Mouse (Mus musculus) retina, postnatal 1 day (tissue): ENCODE results near the gene Sag.
"Not testable (repeated sequence)": the region's sequence is repeated elsewhere in the genome, so short reads cannot be mapped to it uniquely, and the experiment has no call there.

Source experiments
- DNase-seq: peaks from one replicate; pipeline ENCODE4 v3.0.0-alpha.2; 2012

The Sag gene

DNA sequence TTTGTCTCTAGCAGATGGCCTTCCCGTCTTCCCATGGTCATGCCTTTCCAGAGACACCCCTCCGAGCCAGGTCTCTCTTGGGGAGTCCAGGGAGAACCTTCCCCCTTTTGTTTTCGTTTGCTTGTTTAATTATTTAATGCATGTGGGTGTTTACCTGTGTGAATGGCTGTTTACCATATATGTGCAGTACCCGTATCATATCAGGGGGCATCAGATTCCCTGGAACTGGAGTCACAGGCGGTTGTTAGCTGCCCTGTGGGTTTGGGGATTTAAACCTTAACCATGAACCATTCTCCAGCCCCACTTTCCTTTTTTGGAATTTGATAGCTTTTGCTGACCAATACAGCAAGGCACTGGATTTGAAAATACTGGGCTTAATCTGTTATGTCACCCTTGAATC lies 21.8 kb downstream of the Sag start:
- DNase-seq, result no peak

- no peak for DNase-seq
Observed at GRCm38 (mm10) chr1:87825991-87826390, 22.5 kb downstream of the Sag start.

- DNase-seq, result no peak
Observed at GRCm38 (mm10) chr1:87826474-87826873, 23.0 kb downstream of the Sag start.

DNA sequence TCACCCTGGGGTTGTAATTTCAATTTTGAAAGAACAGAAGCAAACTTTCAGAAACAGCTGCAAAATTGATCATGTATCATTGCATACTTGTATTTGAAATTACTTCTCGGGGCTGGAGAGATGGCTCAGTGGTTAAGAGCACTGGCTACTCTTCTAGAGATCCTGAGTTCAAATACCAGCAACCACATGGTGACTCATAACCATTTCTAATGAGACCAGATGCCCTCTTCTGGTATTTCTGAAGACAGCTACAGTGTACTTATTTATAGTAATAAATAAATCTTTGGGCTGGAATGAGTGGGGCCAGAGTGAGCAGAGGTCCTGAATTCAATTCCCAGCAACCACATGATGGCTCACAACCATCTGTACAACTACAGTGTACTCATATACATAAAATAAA lies 24.0 kb downstream of the Sag start:
- not testable (repeated sequence) for DNase-seq

- no peak for DNase-seq
Observed at GRCm38 (mm10) chr1:87828185-87828584, 24.7 kb downstream of the Sag start.

GRCm38 (mm10) chr1:87828926-87829580 lies 25.6 kb downstream of the Sag start:
- no peak for DNase-seq

DNA sequence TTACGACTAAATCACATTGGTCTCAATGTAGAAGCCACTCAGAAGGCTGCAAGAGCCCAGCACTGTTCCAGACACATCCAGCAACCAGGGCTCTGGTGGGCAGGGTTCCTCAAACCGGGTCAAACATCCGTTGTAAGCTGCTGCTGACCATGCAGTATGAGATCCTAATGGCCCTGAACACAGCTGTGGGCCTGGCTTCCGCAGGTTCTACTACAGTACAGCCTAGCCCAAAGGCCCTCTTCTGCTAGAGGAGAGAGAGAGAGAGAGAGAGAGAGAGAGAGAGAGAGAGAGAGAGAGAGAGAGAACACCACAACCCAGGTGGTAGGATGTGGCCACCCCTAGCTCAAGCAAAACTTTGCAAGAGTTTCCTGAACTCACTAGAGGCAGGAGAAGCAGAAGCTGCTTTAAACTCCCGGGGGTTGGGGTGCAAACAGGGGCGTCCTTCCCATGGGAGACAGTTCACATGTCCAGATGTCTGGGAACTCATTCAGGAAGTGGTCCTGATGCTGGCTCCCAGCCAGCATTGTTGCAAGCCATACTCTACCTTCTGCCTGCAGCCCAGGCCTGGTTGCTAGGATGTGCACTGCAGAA lies 26.2 kb downstream of the Sag start:
- peak; percentile 27 for DNase-seq

- DNase-seq, result peak; percentile 29
Observed at GRCm38 (mm10) chr1:87836453-87836852, 33.0 kb downstream of the Sag start.

DNA sequence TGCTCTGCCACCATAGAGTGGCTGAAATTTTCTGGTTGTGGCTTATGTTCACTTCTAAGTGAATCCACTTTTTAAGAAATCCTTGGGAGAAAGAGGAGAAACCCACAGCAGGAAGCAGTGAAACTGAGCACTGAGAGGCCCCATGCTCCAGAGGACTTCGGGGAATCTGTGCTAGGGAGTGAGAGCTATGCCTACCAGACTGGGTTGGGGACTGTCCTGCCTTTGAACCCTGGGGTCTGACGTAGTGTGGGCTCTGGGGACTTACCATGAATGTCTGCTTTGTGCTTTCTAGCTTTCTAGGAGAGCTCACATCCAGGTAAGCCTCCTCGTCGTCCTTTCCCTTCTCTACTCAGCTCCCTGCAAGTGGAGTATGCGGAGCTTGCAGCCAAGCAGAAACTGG lies 33.5 kb downstream of the Sag start:
- no peak for DNase-seq

GRCm38 (mm10) chr1:87840411-87841208 lies 37.1 kb downstream of the Sag start:
- DNase-seq, result no peak

GRCm38 (mm10) chr1:87846801-87847474 lies 43.5 kb downstream of the Sag start:
- no peak for DNase-seq

- no peak for DNase-seq
Observed at GRCm38 (mm10) chr1:87847475-87848168, 44.1 kb downstream of the Sag start.

GRCm38 (mm10) chr1:87848237-87848996 lies 44.9 kb downstream of the Sag start:
- no peak for DNase-seq

- DNase-seq, result no peak
Observed at GRCm38 (mm10) chr1:87849278-87849677, 45.8 kb downstream of the Sag start.

DNA sequence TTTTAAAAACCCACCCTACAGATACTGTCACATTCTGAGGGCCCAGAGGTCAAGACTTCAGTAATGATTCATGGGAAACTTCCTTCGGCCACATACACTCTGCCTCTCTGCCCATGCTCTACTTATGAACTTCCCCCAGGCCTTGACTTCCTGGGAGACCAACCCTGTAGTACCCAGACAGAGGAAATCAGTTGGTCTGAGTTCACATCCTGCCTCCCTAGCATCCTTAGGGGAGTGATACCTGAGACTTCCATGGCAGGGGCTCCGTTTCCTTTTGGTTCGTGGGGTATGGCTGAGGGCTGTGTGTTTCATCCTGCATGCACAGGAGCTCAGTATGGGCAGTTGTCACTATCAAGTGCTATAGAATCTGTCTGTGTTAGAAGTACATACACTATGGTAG lies 47.9 kb downstream of the Sag start:
- no peak for DNase-seq

- no peak for DNase-seq
Observed at GRCm38 (mm10) chr1:87852081-87852790, 48.8 kb downstream of the Sag start.

DNA sequence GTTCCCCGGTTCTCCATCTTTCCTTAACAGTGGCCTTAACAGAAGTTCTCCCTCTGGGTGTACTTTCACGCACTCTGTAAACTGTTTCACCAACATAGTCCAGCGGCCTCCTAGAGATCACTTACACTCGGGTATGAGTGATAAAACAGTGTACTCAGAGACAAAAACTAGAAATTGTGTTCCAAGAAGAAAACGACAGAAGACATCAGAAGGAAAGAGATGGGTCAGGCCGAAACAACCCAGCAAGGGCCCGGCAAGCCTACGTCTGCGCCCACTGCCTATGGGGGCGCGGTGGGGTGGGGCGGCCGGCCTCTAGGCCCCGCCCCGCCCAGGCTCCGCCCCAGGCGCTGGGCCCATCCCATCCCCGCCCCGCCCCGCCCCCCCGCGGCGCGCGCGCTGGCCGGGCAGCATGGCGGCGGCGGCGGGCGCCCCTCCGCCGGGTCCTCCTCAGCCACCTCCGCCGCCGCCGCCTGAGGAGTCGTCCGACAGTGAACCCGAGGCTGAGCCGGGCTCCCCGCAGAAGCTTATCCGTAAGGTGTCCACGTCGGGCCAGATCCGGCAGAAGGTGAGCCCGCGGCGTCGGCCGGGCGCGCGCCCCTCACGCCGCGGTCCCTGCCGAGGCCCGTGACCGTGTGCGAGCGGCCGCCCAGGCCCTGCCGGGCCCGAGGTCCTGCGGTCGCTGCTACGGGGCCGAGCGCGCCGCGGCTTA lies 49.6 kb downstream of the Sag start, which contains the start of gene Dgkd:
TSS of gene Dgkd (plus strand) at position 396 of the 709 bp plus-strand sequence.
- DNase-seq, result peak; percentile 88

DNA sequence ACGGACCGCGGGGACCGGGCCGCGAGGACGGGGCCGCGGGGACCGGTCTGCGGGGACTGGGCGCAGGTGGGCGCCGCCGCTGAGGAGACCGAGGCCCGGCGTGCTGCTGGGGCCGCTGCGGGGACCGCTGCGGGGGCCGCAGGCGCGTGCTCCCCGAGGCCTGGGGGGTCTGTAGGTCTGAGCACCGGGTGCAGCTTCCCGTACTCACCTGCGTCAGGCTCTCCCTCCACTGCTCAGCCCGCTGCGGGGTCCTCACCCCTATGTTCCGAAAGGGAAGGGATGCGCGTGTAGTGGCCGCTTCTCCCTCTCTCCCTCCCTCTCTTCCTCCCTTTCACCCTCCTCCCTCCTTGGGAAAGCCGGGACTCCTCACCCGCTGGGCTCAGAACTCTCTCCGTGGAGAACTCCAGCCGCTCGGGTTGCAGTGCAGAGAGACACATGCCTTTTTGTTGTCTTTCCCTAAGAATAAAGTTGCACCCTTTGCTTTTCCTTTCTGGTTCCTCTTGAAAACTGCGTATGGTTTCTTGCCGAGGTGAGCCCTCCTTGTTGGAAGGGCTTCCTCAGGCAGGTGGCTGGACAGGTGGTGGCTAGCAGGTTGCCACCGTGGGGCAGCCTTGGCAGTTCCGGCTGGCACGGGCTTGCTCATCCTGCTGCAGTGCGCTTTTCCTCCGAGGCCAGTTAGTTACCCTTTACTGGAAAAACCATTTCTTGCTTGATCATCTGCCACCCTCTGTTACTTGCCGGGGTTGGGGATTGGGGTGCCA lies 50.3 kb downstream of the Sag start:
- peak; percentile 68 for DNase-seq

- no peak for DNase-seq
Observed at GRCm38 (mm10) chr1:87854411-87854810, 50.9 kb downstream of the Sag start.

GRCm38 (mm10) chr1:87854851-87855251 lies 51.4 kb downstream of the Sag start:
- peak; percentile 88 for DNase-seq
